Mouse (Mus musculus): ENCODE data around the gene Rorc.

Gene Rorc

GRCm38 (mm10) chr3:94372641-94373040 is at the start of gene Rorc:
Rorc (plus strand) TSS chr3:94372794.
- no peak for DNase-seq (ENCODE audit: low spot score in 2 of 2)

GRCm38 (mm10) chr3:94328681-94329080 is 43.9 kb upstream of the Rorc start:
- DNase-seq (ENCODE audit: low spot score in 2 of 2) = no peak

- DNase-seq (ENCODE audit: low spot score in 2 of 2) = no peak
Measured at GRCm38 (mm10) chr3:94334442-94334841, 38.2 kb upstream of the Rorc start.

GRCm38 (mm10) chr3:94338522-94338921 is 34.1 kb upstream of the Rorc start:
- no peak for DNase-seq (ENCODE audit: low spot score in 2 of 2)

- DNase-seq (ENCODE audit: low spot score in 2 of 2) = no peak
Measured at GRCm38 (mm10) chr3:94341959-94342422, 30.6 kb upstream of the Rorc start, which contains the start of gene Them5. Them5 (plus strand) TSS chr3:94342099.

GRCm38 (mm10) chr3:94342552-94342951 is 30.0 kb upstream of the Rorc start:
- DNase-seq (ENCODE audit: low spot score in 2 of 2) = no peak

- DNase-seq (ENCODE audit: low spot score in 2 of 2) = no peak
Measured at GRCm38 (mm10) chr3:94344182-94344581, 28.4 kb upstream of the Rorc start.

- DNase-seq (ENCODE audit: low spot score in 2 of 2) = no peak
Measured at GRCm38 (mm10) chr3:94344897-94345296, 27.7 kb upstream of the Rorc start.

GRCm38 (mm10) chr3:94348146-94348545 is 24.4 kb upstream of the Rorc start:
- no peak for DNase-seq (ENCODE audit: low spot score in 2 of 2)

- DNase-seq (ENCODE audit: low spot score in 2 of 2) = no peak
Measured at GRCm38 (mm10) chr3:94360812-94361211, 11.8 kb upstream of the Rorc start.

GRCm38 (mm10) chr3:94362138-94362537 is 10.5 kb upstream of the Rorc start, which contains the start of gene C2cd4d:
C2cd4d (plus strand) TSS chr3:94362438.
- DNase-seq (ENCODE audit: low spot score in 2 of 2) = no peak

- DNase-seq (ENCODE audit: low spot score in 2 of 2) = peak in 1 of 2 experiments; percentile 36
Measured at GRCm38 (mm10) chr3:94363291-94364153, 9.1 kb upstream of the Rorc start.

GRCm38 (mm10) chr3:94364154-94364526 is 8.5 kb upstream of the Rorc start:
- peak in 1 of 2 experiments; percentile 15 for DNase-seq (ENCODE audit: low spot score in 2 of 2)

- peak; percentile 36 to 77 for DNase-seq (ENCODE audit: low spot score in 2 of 2)
Measured at GRCm38 (mm10) chr3:94366761-94367160, 5.8 kb upstream of the Rorc start.

- DNase-seq (ENCODE audit: low spot score in 2 of 2) = no peak
Measured at GRCm38 (mm10) chr3:94367511-94367910, 5.1 kb upstream of the Rorc start.

- DNase-seq (ENCODE audit: low spot score in 2 of 2) = no peak
Measured at GRCm38 (mm10) chr3:94368631-94369030, 4.0 kb upstream of the Rorc start.

- DNase-seq (ENCODE audit: low spot score in 2 of 2) = no peak
Measured at GRCm38 (mm10) chr3:94369709-94370108, 2.9 kb upstream of the Rorc start.

GRCm38 (mm10) chr3:94371637-94372036 is 957 bp upstream of the Rorc start:
- peak; percentile 30 to 52 for DNase-seq (ENCODE audit: low spot score in 2 of 2)

GRCm38 (mm10) chr3:94372038-94372437 is 556 bp upstream of the Rorc start:
- DNase-seq (ENCODE audit: low spot score in 2 of 2) = no peak

GRCm38 (mm10) chr3:94373090-94373489 is 496 bp downstream of the Rorc start:
- DNase-seq (ENCODE audit: low spot score in 2 of 2) = no peak

- no peak for DNase-seq (ENCODE audit: low spot score in 2 of 2)
Measured at GRCm38 (mm10) chr3:94373597-94374011, 1.0 kb downstream of the Rorc start.

- no peak for DNase-seq (ENCODE audit: low spot score in 2 of 2)
Measured at GRCm38 (mm10) chr3:94374636-94375035, 2.0 kb downstream of the Rorc start.

- DNase-seq (ENCODE audit: low spot score in 2 of 2) = no peak
Measured at GRCm38 (mm10) chr3:94375146-94375545, 2.6 kb downstream of the Rorc start.
